Mouse (Mus musculus) heart, postnatal 0 days (tissue): ENCODE measurements around the gene Gria4.
"Not testable (repeated sequence)": the region's sequence is repeated elsewhere in the genome, so short reads cannot be mapped to it uniquely, and the experiment has no call there.

Experiments used
- CTCF ChIP-seq: IDR thresholded peaks from 2 replicates; pipeline ENCODE4 v1.5.1; 2016; ENCODE audit warnings: antibody characterized with exemption, control low read depth, low read depth
- EP300 ChIP-seq: IDR thresholded peaks from 2 replicates; pipeline ENCODE4 v1.6.1; 2016; ENCODE audit warnings: antibody characterized with exemption, low read depth

DNA sequence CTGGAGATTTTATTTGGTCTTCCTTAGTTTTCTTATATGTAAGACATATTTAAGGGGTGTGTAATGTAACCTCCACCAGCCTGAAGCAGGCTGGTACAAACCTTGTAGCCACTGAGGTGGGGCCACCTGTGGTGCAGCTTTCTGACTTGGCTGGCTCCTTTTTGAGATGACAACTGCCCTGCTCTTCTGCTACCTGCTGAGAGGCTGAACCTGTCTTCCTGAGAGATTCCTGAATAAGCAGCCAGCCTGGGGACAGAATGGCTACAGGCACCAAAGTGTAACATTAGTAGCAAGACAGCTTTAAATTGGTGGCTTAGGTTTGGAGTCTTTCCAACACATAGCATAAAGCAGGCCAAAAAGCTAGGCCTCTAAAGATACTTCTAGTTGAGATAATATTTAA, 46.6 kb downstream of the Gria4 start:
- not testable (repeated sequence) for TF ChIP-seq EP300, CTCF
